Mouse (Mus musculus) heart, adult 2 months (tissue): ENCODE results near the gene Shprh. TPM values are rescaled to one million over a fixed set of nuclear protein-coding genes. Genes with fewer than 3 reads are reported as not detected.
A peak's percentile ranks its signal among the peaks of the same experiment; 100 is the strongest.

Experiments used
- DNase-seq, 2 experiments: peaks; one replicate each; pipeline ENCODE4 v3.0.0; 2021
- H3K27ac ChIP-seq: fragments of 200-600 bp; 2 replicates; pipeline ENCODE4 v1.8.1; 2022
- H3K27me3 ChIP-seq: fragments of 200-500 bp; 2 replicates; pipeline ENCODE4 v1.6.1; 2012; ENCODE audit warnings: mild to moderate bottlenecking, low read length, inconsistent platforms, mixed read lengths; ENCODE audit not compliant: control insufficient read depth, insufficient read depth
- H3K36me3 ChIP-seq: fragments of 200-500 bp; 2 replicates; pipeline ENCODE4 v1.6.1; 2012; ENCODE audit warnings: low read length, inconsistent platforms; ENCODE audit not compliant: control insufficient read depth, insufficient read depth
- H3K4me1 ChIP-seq: fragments of 200-500 bp; 2 replicates; pipeline ENCODE4 v1.6.1; 2011; ENCODE audit warnings: low read length; ENCODE audit not compliant: control insufficient read depth, insufficient read depth
- H3K4me3 ChIP-seq: fragments of 200-600 bp; 2 replicates; pipeline ENCODE4 v1.8.1; 2022
- H3K79me2 ChIP-seq: fragments of 200-500 bp; replicated peaks from 2 replicates; pipeline ENCODE4 v1.6.1; 2012; ENCODE audit warnings: mild to moderate bottlenecking, inconsistent platforms, low read length, moderate library complexity, mixed read lengths; ENCODE audit not compliant: control insufficient read depth, insufficient read depth
- H3K9ac ChIP-seq: fragments of 200-500 bp; 2 replicates; pipeline ENCODE4 v1.6.1; 2012; ENCODE audit warnings: low read depth, mild to moderate bottlenecking, control low read depth, inconsistent platforms, low read length, mixed read lengths
- CTCF ChIP-seq: fragments of 200-600 bp; IDR thresholded peaks from 2 replicates; pipeline ENCODE4 v1.8.1; 2022; ENCODE audit warnings: antibody characterized with exemption, mild to moderate bottlenecking, moderate library complexity
- EP300 ChIP-seq: fragments of 200-500 bp; IDR thresholded peaks from 2 replicates; pipeline ENCODE4 v1.6.1; 2011; ENCODE audit warnings: low read depth, low read length, control low read depth; ENCODE audit not compliant: insufficient read depth
- POLR2A ChIP-seq: fragments of 200-500 bp; IDR thresholded peaks from 2 replicates; pipeline ENCODE4 v1.6.1; 2011; ENCODE audit warnings: mild to moderate bottlenecking, low read depth, low read length, control low read depth; ENCODE audit not compliant: insufficient read depth
- WGBS: fragments of 180-500 bp; shearing (Covaris S2); methylation state at CpG from one replicate; pipeline ENCODE4 v1.1.7; 2018; 5-methylcytosine and 5-hydroxymethylcytosine counted together
- intact Hi-C: fragments of 180-260 bp; cut with DNase I; formaldehyde crosslinking; loops from one replicate; pipeline ENCODE4 v1.15.1; 2025
- polyA plus RNA-seq: library from polyadenylated mRNA; depleted of rRNA; stranded (reverse); fragments of >200 nt; gene quantifications from 2 replicates; pipeline ENCODE4 v1.2.3, GENCODE M21; 2012
- total RNA-seq, 2 experiments: library from RNA; stranded (reverse); gene quantifications; 2 replicates each; pipeline ENCODE4 v1.2.3; 2021

Gene Shprh
- total and polyA plus RNA-seq, 3 experiments, result 1.9 to 11.1 (median 11.1) TPM

DNA sequence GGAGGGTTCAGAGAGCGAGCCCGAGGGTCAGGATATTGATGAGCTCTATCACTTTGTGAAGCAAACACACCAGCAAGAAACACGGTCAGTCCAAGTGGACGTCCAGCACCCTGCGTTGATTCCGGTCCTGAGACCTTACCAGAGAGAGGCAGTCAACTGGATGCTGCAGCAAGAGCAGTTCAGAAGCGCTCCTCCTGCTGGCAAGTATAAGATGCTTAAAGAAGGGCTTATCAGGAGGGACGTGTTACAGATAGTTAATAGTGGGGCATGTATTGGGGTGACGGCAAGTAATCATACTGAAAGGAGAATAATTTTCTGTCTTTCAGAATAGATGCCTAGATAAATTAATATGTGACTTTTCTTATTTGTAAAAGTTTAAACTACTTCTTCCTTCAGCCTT lies 7.8 kb downstream of the Shprh start:
- 83% methylated on average over 9 of the region's 9 CpGs for WGBS
- no peak for DNase-seq

GRCm38 (mm10) chr10:11164537-11164936 lies 15.3 kb downstream of the Shprh start:
- no peaks in the 10 kb centered on the region for H3K79me2 ChIP-seq
- no peak for TF ChIP-seq EP300
- TF ChIP-seq CTCF, result no peak
- TF ChIP-seq POLR2A, result no peak
- H3K27me3 ChIP-seq, result no peaks in the 10 kb centered on the region
- H3K36me3 ChIP-seq, result peaks cover 3% of the 10 kb centered on the region
- 85% methylated on average over 5 of the region's 5 CpGs for WGBS
- no peak overlapping the region for H3K27ac ChIP-seq
- no peak overlapping the region for H3K4me3 ChIP-seq
- intact Hi-C loops, result no loop called here
- no peaks in the 10 kb centered on the region for H3K4me1 ChIP-seq
- H3K9ac ChIP-seq, result no peak overlapping the region
- DNase-seq, result no peak

More for the DNA sequence above, 7.8 kb downstream of the Shprh start:
- TF ChIP-seq CTCF, result no peak
- TF ChIP-seq POLR2A, result no peak
- TF ChIP-seq EP300, result no peak
- Histone ChIP-seq H3K4me3 (no peak overlapping the region), H3K79me2 (no peaks in the 10 kb centered on the region; the same call in 1 of the 2 replicates), H3K9ac (no peak overlapping the region), H3K36me3 (peaks cover 19% of the 10 kb centered on the region), H3K27me3 (no peaks in the 10 kb centered on the region), H3K4me1 (peaks cover 2% of the 10 kb centered on the region; the same call in 1 of the 2 replicates), H3K27ac (no peak overlapping the region)
- intact Hi-C loops, result loop anchor here (5.0 kb wide), 1 partner anchor 35 kb away; no protein-coding TSS in a partner anchor

DNA sequence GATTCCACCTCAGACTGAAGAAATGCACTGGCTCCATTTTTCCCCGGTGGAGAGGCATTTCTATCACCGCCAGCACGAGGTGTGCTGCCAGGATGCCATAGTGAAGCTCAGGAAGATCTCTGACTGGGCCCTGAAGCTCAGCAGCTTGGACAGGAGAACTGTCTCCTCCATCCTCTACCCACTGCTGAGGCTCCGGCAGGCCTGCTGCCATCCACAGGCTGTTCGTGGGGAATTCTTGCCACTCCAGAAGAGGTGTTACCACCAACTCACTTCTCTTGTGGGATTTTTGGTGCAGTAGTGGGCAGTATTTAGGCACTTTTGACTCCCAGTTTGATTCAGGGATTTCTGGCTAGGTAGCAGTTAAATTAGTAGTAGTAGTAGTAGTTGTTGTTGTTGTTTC lies 21.0 kb downstream of the Shprh start:
- 80% methylated on average over 5 of the region's 5 CpGs for WGBS
- no peaks in the 10 kb centered on the region for H3K27me3 ChIP-seq
- intact Hi-C loops, result loop anchor here (10.0 kb wide), 1 partner anchor 765 kb away; no protein-coding TSS in a partner anchor

GRCm38 (mm10) chr10:11171615-11172014 lies 22.4 kb downstream of the Shprh start:
- Histone ChIP-seq H3K4me3 (no peak overlapping the region), H3K9ac (no peak overlapping the region), H3K4me1 (no peaks in the 10 kb centered on the region), H3K79me2 (no peaks in the 10 kb centered on the region), H3K27me3 (no peaks in the 10 kb centered on the region), H3K27ac (no peak overlapping the region), H3K36me3 (peaks cover 5% of the 10 kb centered on the region)
- intact Hi-C loops, result loop anchor here (10.0 kb wide), 1 partner anchor 767 kb away; no protein-coding TSS in a partner anchor
- 68% methylated on average over 4 of the region's 4 CpGs for WGBS
- TF ChIP-seq CTCF, result no peak
- no peak for TF ChIP-seq EP300
- TF ChIP-seq POLR2A, result no peak
- DNase-seq, result no peak

More for the DNA sequence above, 21.0 kb downstream of the Shprh start:
- Histone ChIP-seq H3K36me3 (peaks cover 8% of the 10 kb centered on the region), H3K27ac (no peak overlapping the region), H3K4me3 (no peak overlapping the region), H3K4me1 (no peaks in the 10 kb centered on the region), H3K79me2 (no peaks in the 10 kb centered on the region), H3K9ac (no peak overlapping the region)
- no peak for DNase-seq
- no peak for TF ChIP-seq EP300

DNA sequence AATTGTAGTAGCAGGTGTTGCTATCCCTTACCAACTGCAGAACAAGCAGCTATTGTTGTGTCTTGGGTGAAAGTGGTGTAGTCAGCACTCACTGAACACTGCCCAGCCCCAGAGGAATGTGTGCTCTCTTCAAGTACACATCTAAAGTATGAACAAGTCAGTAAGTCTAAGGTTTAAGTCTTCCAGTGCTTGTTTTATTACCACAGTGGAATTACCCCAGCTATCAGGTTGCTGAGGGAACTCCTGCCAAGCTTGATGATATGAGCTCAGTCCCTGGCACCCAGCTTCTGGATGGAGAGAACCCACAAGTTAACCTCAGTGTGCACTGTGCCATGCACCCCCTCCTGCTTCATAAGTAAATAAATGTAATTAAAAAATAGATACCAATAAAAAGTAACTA lies 23.3 kb downstream of the Shprh start:
- H3K36me3 ChIP-seq, result peaks cover 5% of the 10 kb centered on the region
- intact Hi-C loops, result loop anchor here (10.0 kb wide), 1 partner anchor 768 kb away; no protein-coding TSS in a partner anchor
- H3K27ac ChIP-seq, result no peak overlapping the region

DNA sequence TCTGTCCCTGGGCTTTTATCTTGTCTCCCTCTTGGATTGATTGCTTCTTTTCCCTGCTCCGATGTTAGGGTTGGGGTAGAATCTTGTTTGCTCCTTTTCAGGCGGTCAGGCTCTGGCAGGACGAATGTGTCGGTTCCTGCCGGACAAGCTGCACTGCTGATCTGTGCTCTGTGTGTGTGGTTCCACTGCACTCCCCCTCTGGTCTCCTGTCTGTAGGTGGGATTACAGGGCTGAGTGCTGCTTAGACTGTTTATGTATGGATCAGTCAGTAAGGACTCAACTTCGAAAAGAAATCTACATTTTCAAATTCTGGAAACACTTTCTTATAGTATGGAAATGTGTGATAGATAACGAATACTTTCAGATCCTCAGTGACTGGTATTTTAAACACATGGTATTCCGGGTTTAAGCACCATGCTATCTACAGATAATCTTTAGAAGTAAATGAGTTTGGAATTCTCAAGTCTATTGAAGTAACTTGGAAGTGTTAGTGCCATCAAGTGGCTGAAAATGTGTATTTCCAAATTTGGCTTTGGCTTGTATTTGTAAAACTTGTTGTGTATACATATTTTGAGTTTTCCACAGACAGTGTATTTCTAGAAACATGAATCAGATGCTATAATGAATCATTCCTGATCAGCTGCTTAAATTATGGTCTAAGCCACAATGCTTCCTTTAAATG lies 26.7 kb downstream of the Shprh start:
- no peak for DNase-seq
- no peak overlapping the region for H3K4me3 ChIP-seq
- no peaks in the 10 kb centered on the region for H3K27me3 ChIP-seq
- H3K79me2 ChIP-seq, result no peaks in the 10 kb centered on the region
- no peak overlapping the region for H3K27ac ChIP-seq
- no peak for TF ChIP-seq POLR2A
- no peak for TF ChIP-seq EP300
- peak; percentile 56 for TF ChIP-seq CTCF
- H3K36me3 ChIP-seq, result peaks cover 7% of the 10 kb centered on the region
- no peaks in the 10 kb centered on the region for H3K4me1 ChIP-seq
- H3K9ac ChIP-seq, result no peak overlapping the region
- intact Hi-C loops, result loop anchor here (10.0 kb wide), 1 partner anchor 771 kb away; no protein-coding TSS in a partner anchor
- 82% methylated on average over 8 of the region's 8 CpGs for WGBS

More for the DNA sequence above, 23.3 kb downstream of the Shprh start:
- no peak overlapping the region for H3K4me3 ChIP-seq
- peak in 1 of 2 experiments; percentile 16 for DNase-seq
- H3K4me1 ChIP-seq, result no peaks in the 10 kb centered on the region
- H3K27me3 ChIP-seq, result no peaks in the 10 kb centered on the region
- no peak for TF ChIP-seq CTCF
- no peak for TF ChIP-seq EP300
- TF ChIP-seq POLR2A, result no peak
- H3K79me2 ChIP-seq, result no peaks in the 10 kb centered on the region
- H3K9ac ChIP-seq, result no peak overlapping the region
